Mouse (Mus musculus) urinary bladder, postnatal 14 days (tissue): ENCODE data around the gene Alg12.

ENCODE experiments used
- DNase-seq: peaks from one replicate; pipeline ENCODE4 v3.0.0; 2021; ENCODE audit warnings: low spot score

Alg12 gene

GRCm38 (mm10) chr15:88819026-88819905 lies at the start of gene Alg12, which contains the start of gene Creld2:
Gene Alg12, minus strand, starts transcription at chr15:88819318.
Gene Creld2, plus strand, starts transcription at chr15:88819646.
- DNase-seq: peak; percentile 99

GRCm38 (mm10) chr15:88868024-88868742 lies 49.1 kb upstream of the Alg12 start:
- no peak for DNase-seq

GRCm38 (mm10) chr15:88867368-88868023 lies 48.4 kb upstream of the Alg12 start:
- peak; percentile 42 for DNase-seq

DNA sequence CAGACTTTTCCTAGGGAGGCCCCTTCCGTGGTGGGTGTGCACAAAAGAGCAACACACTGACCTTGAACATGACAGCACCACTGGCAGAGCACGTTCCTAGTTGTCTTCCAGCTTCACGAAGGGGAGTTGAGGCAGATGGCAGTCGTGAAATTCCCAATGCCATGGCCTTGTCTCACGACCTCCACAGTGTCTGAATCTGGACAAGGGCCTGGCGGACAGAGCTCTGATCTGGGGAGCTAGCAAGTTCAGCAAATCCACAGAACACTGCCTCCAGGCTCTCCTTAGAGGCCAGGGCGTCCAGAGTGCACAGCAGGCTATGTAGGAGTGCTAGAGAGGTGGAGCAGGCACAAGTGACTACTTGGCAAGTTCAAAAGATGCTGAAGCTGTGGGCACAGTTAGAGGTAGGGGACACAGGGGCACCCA lies 47.8 kb upstream of the Alg12 start:
- no peak for DNase-seq

- no peak for DNase-seq
Measured at GRCm38 (mm10) chr15:88865888-88866695, 47.0 kb upstream of the Alg12 start.

DNA sequence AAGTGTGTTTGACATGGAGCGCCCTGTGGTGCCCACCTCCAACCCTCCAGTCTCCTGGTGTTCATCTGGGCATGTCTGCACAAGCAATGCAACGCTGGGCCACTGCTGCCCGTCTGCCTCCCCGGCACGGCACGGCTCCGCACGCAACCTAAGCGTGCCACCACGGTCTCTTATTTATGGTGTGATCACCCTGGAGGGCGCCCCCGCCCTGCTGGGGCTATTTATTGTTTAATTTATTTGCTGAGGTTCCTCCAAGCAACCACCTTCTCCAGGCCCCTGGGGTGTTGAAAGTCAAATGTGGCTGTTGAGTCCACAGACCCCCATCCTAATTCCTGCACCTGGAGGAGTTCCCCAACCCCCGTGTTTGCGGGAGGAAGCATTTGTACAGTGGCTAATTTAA lies 45.9 kb upstream of the Alg12 start:
- DNase-seq: no peak

DNA sequence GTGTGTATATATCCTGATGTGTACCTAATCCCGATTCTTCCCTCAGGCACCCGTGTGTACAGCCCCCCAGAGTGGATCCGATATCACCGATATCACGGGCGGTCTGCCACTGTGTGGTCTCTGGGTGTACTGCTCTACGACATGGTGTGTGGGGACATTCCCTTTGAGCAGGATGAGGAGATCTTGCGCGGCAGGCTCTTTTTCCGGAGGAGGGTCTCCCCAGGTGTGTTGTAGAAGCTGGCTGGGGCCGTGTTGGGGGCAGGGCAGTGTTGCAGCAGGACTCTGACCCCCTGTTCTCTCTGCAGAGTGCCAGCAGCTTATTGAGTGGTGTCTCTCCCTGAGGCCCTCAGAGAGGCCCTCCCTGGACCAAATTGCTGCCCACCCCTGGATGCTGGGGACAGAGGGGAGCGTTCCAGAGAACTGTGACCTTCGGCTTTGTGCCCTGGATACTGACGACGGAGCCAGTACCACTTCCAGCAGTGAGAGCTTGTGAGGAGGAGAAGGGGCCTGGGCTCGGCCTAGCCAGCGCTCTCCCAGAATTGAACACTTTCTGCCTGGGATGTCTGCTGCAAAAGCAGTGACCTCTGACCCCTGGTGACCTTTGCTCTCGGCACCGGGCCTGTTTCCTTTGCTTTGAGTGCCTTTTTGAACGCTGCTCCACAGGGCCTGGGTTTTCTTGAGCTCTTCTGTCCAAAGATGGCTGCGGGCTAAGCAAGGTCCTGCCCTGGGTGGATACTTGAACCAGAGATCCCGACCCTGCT lies 45.3 kb upstream of the Alg12 start:
- DNase-seq: no peak

DNA sequence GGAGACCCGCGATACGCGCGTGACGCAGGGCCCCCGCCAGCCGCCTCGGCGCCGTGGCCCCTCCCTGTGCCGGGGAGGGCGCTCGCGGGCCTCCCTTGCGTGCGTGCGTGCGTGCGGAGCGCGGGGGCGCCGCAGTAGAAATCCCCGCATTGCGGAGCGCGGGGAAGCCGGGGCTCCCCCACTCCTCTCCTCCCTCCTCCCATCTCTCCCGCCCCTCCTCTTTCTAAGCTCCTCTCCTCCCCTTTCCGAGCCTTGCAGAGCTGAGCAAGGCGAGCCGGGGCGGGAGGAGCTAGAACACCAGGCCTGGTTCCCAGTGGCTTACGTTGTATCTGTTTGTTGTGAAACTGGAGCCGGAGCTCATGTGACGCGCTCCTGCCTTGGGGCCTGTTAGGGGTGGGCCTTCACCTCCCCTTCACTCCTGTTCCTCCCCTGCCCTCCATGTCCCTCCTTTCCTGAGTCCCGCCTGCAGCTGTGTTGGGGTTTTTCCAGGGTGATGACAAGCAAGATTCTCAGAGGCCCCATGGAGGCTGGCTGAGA lies 44.6 kb upstream of the Alg12 start:
- peak; percentile 93 for DNase-seq

DNA sequence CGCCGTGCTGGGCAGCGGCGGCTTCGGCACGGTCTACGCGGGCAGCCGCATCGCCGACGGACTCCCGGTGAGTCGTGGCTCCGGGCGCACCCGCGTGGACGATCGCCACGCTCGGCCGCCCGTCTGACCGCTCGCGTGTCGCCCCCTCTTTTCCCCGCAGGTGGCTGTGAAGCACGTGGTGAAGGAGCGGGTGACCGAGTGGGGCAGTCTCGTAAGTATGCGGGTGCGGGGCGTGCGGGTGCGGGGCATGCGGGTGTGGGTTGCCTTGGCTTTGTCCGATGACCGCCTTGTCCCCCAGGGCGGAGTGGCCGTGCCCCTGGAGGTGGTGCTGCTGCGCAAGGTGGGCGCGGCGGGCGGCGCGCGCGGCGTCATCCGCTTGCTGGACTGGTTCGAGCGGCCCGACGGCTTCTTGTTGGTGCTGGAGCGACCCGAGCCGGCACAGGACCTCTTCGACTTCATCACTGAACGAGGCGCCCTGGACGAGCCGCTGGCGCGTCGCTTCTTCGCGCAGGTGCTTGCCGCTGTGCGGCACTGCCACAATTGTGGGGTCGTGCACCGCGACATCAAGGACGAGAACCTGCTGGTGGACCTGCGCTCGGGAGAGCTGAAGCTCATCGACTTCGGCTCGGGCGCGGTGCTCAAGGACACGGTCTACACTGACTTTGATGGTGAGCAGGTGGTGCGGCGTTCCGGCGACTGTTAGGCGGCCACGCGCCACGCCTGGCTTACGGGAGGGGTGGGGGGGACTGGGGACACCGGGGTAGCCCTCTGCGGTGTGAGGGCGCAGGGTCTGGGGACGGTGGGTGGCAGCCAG lies 44.0 kb upstream of the Alg12 start:
- peak; percentile 85 for DNase-seq

GRCm38 (mm10) chr15:88861772-88862622 lies 42.9 kb upstream of the Alg12 start, which contains the start of gene Pim3:
Gene Pim3, plus strand, starts transcription at chr15:88862186.
- DNase-seq: peak; percentile 95

GRCm38 (mm10) chr15:88860781-88861180 lies 41.7 kb upstream of the Alg12 start:
- no peak for DNase-seq

DNA sequence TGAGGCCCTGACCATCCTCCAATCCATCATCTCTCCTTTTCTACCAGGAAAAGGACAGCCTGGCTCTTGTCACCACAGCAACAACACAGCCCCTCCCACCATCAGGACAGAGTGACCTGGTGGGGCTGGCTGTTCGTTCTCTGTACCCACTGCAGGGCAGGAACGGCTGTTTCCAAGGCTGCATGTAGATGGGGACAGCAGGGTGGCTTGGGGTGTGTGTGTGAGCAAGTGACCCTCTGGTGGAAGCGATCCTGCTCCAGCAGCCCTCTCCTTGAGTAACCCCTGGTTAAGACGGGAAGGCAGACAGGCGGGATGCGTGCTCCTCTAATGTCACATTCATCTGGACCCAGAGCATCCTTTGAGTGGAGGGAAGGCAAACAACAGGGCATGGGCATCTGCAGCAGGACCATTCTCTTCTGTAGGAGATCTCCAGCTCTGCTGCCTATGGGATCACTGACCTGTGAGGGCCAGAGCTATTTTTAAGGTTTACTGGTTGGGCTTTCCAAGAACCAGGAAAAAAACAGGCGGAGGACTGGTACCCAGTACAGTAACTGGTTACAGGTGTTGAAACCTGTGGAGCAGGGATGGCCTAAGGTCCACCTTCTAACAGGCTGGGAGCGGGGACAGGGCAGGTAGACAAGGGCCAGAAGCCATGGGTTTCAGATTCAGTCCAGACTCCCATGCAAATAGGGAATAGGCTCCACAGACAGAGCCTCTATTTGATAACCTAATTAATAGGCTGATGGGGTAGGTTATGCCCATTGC lies 40.3 kb upstream of the Alg12 start:
- DNase-seq: no peak

GRCm38 (mm10) chr15:88858707-88859106 lies 39.6 kb upstream of the Alg12 start:
- no peak for DNase-seq

DNA sequence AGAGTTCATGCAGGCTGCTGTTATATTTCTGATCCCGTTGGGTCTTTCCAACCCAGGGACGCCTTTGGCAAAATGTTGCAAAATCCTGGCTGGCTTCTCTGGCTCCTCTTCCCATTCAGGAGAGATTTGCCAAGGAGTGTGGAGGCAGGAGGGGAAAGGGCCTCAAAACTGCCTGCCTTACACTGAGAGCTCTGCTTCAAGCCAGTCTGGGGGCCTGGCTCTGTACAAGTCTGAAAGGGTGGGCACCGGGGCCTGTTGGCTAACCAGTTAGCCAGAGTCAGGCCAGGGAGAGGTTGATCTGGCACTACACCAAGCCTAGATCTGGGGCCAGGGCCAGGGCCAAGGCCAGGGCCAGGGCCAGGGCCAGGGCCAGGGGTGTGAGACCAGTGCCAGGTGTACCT lies 39.0 kb upstream of the Alg12 start:
- DNase-seq: no peak

- DNase-seq: no peak
Measured at GRCm38 (mm10) chr15:88857361-88857760, 38.2 kb upstream of the Alg12 start.

DNA sequence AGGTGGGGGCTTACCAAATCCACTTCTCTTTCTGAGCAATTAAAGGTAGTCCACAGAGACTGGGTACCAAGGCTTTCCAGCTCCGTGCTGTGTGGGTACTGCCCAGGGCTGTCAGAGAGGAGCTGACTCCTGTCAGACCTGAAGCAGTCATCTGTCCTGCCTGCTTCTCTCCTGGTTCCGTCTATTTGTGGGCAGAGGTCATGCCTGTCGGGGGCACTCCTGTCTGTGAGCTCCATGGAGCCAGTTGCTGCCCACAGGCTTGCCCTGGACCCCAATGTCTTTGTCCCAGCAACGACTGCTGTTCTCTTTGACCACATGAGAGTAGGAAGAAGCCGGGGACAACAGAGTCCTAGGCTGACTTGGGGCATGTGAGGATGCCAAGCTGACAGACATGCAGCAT lies 37.5 kb upstream of the Alg12 start:
- no peak for DNase-seq

DNA sequence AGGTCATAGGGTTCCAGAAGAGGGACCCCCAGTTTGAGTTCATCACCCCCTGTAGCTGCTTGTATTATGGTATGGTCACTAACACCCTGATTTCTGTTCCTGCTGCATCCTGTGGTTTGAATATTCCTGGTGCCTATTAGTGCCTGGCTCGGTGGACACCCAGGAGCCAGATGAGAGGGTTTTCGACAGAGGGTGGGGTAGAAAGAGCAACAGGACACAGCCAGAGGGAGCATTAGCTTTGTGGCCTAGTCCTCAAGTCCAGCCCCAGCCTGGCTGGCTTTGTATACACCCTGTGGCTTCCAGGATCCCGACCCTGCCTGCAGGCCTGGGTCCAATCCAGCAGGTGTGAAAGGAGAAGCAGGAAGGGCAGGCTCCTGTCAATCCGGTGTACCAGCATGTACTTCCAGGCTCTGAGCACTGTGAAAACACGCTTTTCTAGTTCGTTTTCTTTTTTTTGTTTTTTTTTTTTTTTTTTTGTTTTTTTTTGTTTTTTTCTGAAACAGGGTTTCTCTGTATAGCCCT lies 36.8 kb upstream of the Alg12 start:
- DNase-seq: no peak
